Mouse (Mus musculus) E14TG2a.4 (cell line): ENCODE data around the gene Gm21972.

Source experiments
- CTCF ChIP-seq: conservative IDR thresholded peaks from 2 replicates; pipeline ENCODE4 v1.5.1; 2014; ENCODE audit warnings: low read length
- NANOG ChIP-seq: IDR thresholded peaks from 2 replicates; pipeline ENCODE4 v1.6.1; 2014; ENCODE audit warnings: borderline replicate concordance, low read length, mixed read lengths
- POU5F1 ChIP-seq: IDR thresholded peaks from 2 replicates; pipeline ENCODE4 v1.6.1; 2014; ENCODE audit warnings: low read length, borderline replicate concordance

GRCm38 (mm10) chr1:86182004-86182709, 48.7 kb downstream of the Gm21972 start:
- TF ChIP-seq CTCF (no peak), NANOG (no peak), POU5F1 (no peak)
